Mouse (Mus musculus) heart, embryonic 15.5 days (tissue): ENCODE measurements around the gene Hmgcl. TPM values are rescaled to one million over a fixed set of nuclear protein-coding genes. Genes with fewer than 3 reads are reported as not detected.

ENCODE experiments used
- ATAC-seq: fragments of 200-750 bp; cut with Nextera tagmentation; replicated peaks from 2 replicates; pipeline ENCODE4 v1.8.0; 2017; ENCODE audit warnings: low read depth, moderate TSS enrichment; ENCODE audit not compliant: insufficient number of reproducible peaks, insufficient read depth, low FRiP score
- H3K27ac ChIP-seq: fragments of 300-500 bp; sonication (generic); 2 replicates; pipeline ENCODE4 v1.5.1; 2015; ENCODE audit warnings: mild to moderate bottlenecking, inconsistent platforms
- H3K27me3 ChIP-seq: fragments of 300-500 bp; sonication (generic); 2 replicates; pipeline ENCODE4 v1.6.1; 2015; ENCODE audit warnings: inconsistent platforms
- H3K36me3 ChIP-seq: fragments of 300-500 bp; sonication (generic); 2 replicates; pipeline ENCODE4 v1.6.1; 2015; ENCODE audit warnings: mild to moderate bottlenecking, inconsistent platforms
- H3K4me1 ChIP-seq: fragments of 300-500 bp; sonication (generic); replicated peaks from 2 replicates; pipeline ENCODE4 v1.6.1; 2015; ENCODE audit warnings: inconsistent platforms
- H3K4me2 ChIP-seq: fragments of 300-500 bp; sonication (generic); 2 replicates; pipeline ENCODE4 v1.6.1; 2015; ENCODE audit warnings: inconsistent platforms, mild to moderate bottlenecking, moderate library complexity
- H3K4me3 ChIP-seq: fragments of 300-500 bp; sonication (generic); 2 replicates; pipeline ENCODE4 v1.5.1; 2015; ENCODE audit warnings: mild to moderate bottlenecking, inconsistent platforms
- H3K9ac ChIP-seq: fragments of 300-500 bp; sonication (generic); 2 replicates; pipeline ENCODE4 v1.6.1; 2015; ENCODE audit warnings: mild to moderate bottlenecking, inconsistent platforms
- H3K9me3 ChIP-seq: fragments of 300-500 bp; sonication (generic); replicated peaks from 2 replicates; pipeline ENCODE4 v1.6.1; 2016; ENCODE audit warnings: inconsistent platforms
- WGBS: fragments of 180-500 bp; shearing (Covaris S2); methylation state at CpG from one replicate; pipeline ENCODE4 v1.1.7; 2015; ENCODE audit warnings: mixed read lengths; 5-methylcytosine and 5-hydroxymethylcytosine counted together
- polyA plus RNA-seq: library from polyadenylated mRNA; unstranded; fragments of >200 nt; fragmentation: Nextera tagmentation; extraction: Ambion mirVana; gene quantifications from 2 replicates; pipeline ENCODE4 v1.2.1, GENCODE M21; 2015

Gene Hmgcl
- polyA plus RNA-seq, 1 experiment from 2014 or later = 80.2 TPM

DNA sequence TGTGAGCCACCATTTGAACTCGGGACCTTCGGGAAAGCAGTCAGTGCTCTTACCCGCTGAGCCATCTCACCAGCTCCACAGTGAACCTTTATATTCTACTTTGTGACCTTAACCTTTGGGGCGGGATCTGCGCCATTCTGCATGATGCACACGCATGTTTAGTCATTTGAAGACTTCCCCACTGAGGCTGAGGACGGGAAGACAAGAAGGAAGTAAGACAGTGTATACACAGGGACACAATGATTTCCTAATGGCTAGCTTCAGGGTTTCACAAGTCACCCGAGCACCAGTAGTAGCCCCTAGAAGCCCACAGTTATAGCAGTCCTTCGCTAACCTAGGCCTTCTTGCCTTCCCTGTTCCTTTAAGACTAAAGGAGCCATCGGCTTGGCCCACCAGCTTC lies 542 bp upstream of the Hmgcl start:
- Histone ChIP-seq H3K9ac (peak overlapping the region; percentile 34), H3K4me3 (peak overlapping the region; percentile 75), H3K4me2 (peak overlapping the region; percentile 74), H3K27ac (peak overlapping the region; percentile 70), H3K4me1 (peaks cover 32% of the 10 kb centered on the region), H3K27me3 (no peaks in the 10 kb centered on the region), H3K36me3 (no peaks in the 10 kb centered on the region; the same call in 1 of the 2 replicates), H3K9me3 (no peaks in the 10 kb centered on the region)
- no peak for ATAC-seq
- WGBS = 77% methylated on average over 10 of the region's 10 CpGs

GRCm38 (mm10) chr4:135946659-135947301 lies 532 bp downstream of the Hmgcl start:
- H3K36me3 ChIP-seq = peaks cover 10% of the 10 kb centered on the region
- peaks cover 32% of the 10 kb centered on the region for H3K4me1 ChIP-seq
- peak; percentile 3; the same call in 1 of the 2 replicates for ATAC-seq
- peak overlapping the region; percentile 70 for H3K27ac ChIP-seq
- H3K27me3 ChIP-seq = no peaks in the 10 kb centered on the region
- 1% methylated on average over 28 of the region's 28 CpGs for WGBS
- H3K4me3 ChIP-seq = peak overlapping the region; percentile 75
- no peaks in the 10 kb centered on the region for H3K9me3 ChIP-seq
- peak overlapping the region; percentile 76 for H3K9ac ChIP-seq
- peak overlapping the region; percentile 74 for H3K4me2 ChIP-seq

- Histone ChIP-seq H3K4me1 (peaks cover 31% of the 10 kb centered on the region), H3K27ac (no peak overlapping the region), H3K4me2 (peak overlapping the region; percentile 21; the same call in 1 of the 2 replicates), H3K27me3 (no peaks in the 10 kb centered on the region), H3K9ac (no peak overlapping the region), H3K36me3 (peaks cover 24% of the 10 kb centered on the region), H3K9me3 (no peaks in the 10 kb centered on the region), H3K4me3 (no peak overlapping the region)
- 87% methylated on average over 8 of the region's 8 CpGs for WGBS
- no peak for ATAC-seq
Measured at GRCm38 (mm10) chr4:135948142-135948541, 1.9 kb downstream of the Hmgcl start.

- H3K4me3 ChIP-seq = no peak overlapping the region
- ATAC-seq = no peak
- H3K4me2 ChIP-seq = no peak overlapping the region
- H3K27ac ChIP-seq = peak overlapping the region; percentile 60
- H3K4me1 ChIP-seq = peaks cover 24% of the 10 kb centered on the region
- H3K9ac ChIP-seq = no peak overlapping the region
- WGBS = 75% methylated on average over 10 of the region's 10 CpGs
- H3K36me3 ChIP-seq = peaks cover 26% of the 10 kb centered on the region
- H3K9me3 ChIP-seq = no peaks in the 10 kb centered on the region
- no peaks in the 10 kb centered on the region for H3K27me3 ChIP-seq
Measured at GRCm38 (mm10) chr4:135949475-135949874, 3.2 kb downstream of the Hmgcl start.

- Histone ChIP-seq H3K4me1 (peaks cover 24% of the 10 kb centered on the region), H3K9me3 (no peaks in the 10 kb centered on the region), H3K4me3 (no peak overlapping the region), H3K9ac (no peak overlapping the region), H3K27ac (peak overlapping the region; percentile 60), H3K36me3 (peaks cover 29% of the 10 kb centered on the region), H3K27me3 (no peaks in the 10 kb centered on the region), H3K4me2 (no peak overlapping the region)
- ATAC-seq = no peak
- WGBS = 36% methylated on average over 6 of the region's 6 CpGs
Measured at GRCm38 (mm10) chr4:135949911-135950310, 3.7 kb downstream of the Hmgcl start.

DNA sequence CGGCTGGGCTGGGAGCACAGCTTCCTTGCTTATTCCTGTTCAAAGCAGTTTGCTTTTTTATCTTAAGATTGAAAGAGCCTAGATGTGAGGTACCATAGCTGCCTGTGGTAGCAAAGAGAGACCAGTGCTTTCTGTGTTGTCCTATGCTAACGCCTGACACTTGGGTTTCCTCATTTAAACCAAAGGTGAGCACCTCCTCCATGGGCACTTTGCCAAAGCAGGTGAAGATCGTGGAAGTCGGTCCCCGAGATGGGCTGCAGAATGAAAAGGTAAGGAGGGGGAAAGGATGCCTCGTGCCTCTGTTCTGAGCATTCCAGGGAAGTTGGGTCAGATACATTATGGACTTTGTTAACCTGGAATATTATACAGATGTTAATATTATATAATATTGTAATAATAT lies 4.1 kb downstream of the Hmgcl start:
- peaks cover 34% of the 10 kb centered on the region for H3K36me3 ChIP-seq
- no peak overlapping the region for H3K4me3 ChIP-seq
- H3K4me1 ChIP-seq = peaks cover 24% of the 10 kb centered on the region
- 79% methylated on average over 6 of the region's 6 CpGs for WGBS
- no peak for ATAC-seq
- H3K27me3 ChIP-seq = no peaks in the 10 kb centered on the region
- peak overlapping the region; percentile 60 for H3K27ac ChIP-seq
- H3K9ac ChIP-seq = no peak overlapping the region
- H3K4me2 ChIP-seq = no peak overlapping the region
- H3K9me3 ChIP-seq = no peaks in the 10 kb centered on the region

DNA sequence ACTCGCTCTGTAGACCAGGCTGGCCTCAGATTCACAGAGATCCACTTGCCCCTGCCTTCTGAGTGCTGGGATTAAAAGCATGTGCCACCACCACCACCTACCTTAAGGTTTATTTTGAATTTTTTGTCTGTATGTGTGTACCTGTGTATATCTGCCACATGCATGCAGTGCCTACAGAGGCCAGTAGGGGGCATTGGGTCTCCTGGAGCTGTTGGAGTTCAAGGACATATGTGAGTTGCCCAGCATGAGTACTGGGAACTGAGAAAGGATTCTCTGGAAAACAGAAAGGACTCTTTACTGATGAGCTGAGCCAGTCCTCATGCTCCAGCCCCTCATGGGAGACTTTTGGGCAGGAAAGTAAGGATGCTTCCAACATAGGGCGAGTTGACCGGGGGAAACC lies 5.3 kb downstream of the Hmgcl start:
- H3K4me1 ChIP-seq = peaks cover 18% of the 10 kb centered on the region
- H3K27me3 ChIP-seq = no peaks in the 10 kb centered on the region
- no peak overlapping the region for H3K27ac ChIP-seq
- no peak for ATAC-seq
- 93% methylated on average over 3 of the region's 3 CpGs for WGBS
- H3K4me2 ChIP-seq = no peak overlapping the region
- no peak overlapping the region for H3K9ac ChIP-seq
- no peaks in the 10 kb centered on the region for H3K9me3 ChIP-seq
- H3K4me3 ChIP-seq = no peak overlapping the region
- peaks cover 42% of the 10 kb centered on the region for H3K36me3 ChIP-seq

DNA sequence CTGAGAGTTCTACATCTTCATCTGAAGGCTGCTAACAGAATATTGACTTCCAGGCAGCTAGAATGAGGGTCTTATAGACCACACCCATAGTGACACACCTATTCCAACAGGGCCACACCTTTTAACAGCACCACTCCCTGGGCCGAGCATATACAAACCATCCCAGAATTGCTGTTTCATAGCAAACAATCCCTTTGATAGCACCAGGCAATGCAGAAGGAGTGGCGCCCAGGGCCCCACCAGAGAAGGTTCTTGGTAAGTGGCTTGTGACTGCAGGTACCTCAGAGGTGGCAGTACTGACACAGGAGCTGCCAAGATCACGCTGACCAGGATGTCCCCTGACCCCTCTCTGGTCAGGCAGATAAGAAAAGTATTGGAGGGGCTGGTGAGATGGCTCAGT lies 6.9 kb downstream of the Hmgcl start:
- peaks cover 9% of the 10 kb centered on the region for H3K4me1 ChIP-seq
- H3K9ac ChIP-seq = no peak overlapping the region
- H3K27me3 ChIP-seq = no peaks in the 10 kb centered on the region
- no peak for ATAC-seq
- H3K4me2 ChIP-seq = no peak overlapping the region
- WGBS = 83% methylated on average over 3 of the region's 3 CpGs
- H3K27ac ChIP-seq = no peak overlapping the region
- peaks cover 55% of the 10 kb centered on the region for H3K36me3 ChIP-seq
- H3K4me3 ChIP-seq = no peak overlapping the region
- no peaks in the 10 kb centered on the region for H3K9me3 ChIP-seq

DNA sequence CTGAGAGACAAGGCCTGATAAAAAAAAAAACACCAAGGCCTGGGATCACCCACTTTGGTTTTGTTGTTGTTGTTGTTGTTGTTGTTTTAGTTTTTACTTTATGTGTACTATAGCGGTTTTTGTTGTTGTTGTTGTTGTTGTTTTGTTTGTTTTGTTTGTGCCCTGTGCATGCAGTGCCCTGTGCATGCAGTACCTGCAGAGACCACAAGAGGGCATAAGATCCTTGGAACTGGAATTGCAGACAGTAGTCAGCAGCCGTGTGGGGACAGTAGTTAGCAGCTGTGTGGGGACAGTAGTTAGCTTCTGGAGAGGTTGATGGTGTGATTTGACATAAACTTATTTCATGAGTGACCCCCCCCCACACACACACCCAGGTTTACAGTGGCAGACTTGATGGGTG lies 8.0 kb downstream of the Hmgcl start:
- no peak overlapping the region for H3K4me3 ChIP-seq
- no peak for ATAC-seq
- no peak overlapping the region for H3K4me2 ChIP-seq
- no peaks in the 10 kb centered on the region for H3K27me3 ChIP-seq
- no peaks in the 10 kb centered on the region for H3K9me3 ChIP-seq
- no peak overlapping the region for H3K27ac ChIP-seq
- whole genome bisulfite sequencing = 15% methylated on average over 2 of the region's 2 CpGs
- peaks cover 59% of the 10 kb centered on the region for H3K36me3 ChIP-seq
- peaks cover 8% of the 10 kb centered on the region for H3K4me1 ChIP-seq
- H3K9ac ChIP-seq = no peak overlapping the region

GRCm38 (mm10) chr4:135955886-135956285 lies 9.6 kb downstream of the Hmgcl start:
- H3K4me1 ChIP-seq = no peaks in the 10 kb centered on the region
- H3K4me2 ChIP-seq = no peak overlapping the region
- no peak overlapping the region for H3K27ac ChIP-seq
- no peak overlapping the region for H3K4me3 ChIP-seq
- H3K27me3 ChIP-seq = no peaks in the 10 kb centered on the region
- H3K9ac ChIP-seq = no peak overlapping the region
- no peaks in the 10 kb centered on the region for H3K9me3 ChIP-seq
- H3K36me3 ChIP-seq = peaks cover 62% of the 10 kb centered on the region
- WGBS = 85% methylated on average over 9 of the region's 9 CpGs
- no peak for ATAC-seq

DNA sequence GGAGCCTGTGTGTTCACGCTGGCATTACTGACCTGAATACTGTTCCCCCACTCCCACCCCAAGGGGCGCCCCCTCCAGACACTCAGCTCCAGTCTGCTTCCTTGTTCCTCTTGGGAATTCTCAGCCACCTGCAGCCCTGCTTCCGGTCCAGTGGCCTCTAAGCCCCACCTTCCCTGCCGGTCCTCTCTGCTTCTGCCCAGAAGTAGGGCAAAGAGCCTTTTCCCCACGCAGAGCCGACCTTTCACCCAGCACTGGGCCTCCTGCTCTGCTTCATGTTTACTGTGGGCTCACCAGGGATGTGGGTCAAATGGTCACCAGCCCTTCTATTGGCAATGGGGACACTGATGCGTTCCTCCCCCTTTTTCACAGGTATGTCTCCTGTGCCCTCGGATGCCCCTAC lies 12.1 kb downstream of the Hmgcl start:
- Histone ChIP-seq H3K36me3 (peaks cover 44% of the 10 kb centered on the region), H3K4me2 (no peak overlapping the region), H3K27ac (no peak overlapping the region), H3K27me3 (no peaks in the 10 kb centered on the region), H3K4me3 (no peak overlapping the region), H3K9ac (no peak overlapping the region), H3K9me3 (no peaks in the 10 kb centered on the region), H3K4me1 (peaks cover 6% of the 10 kb centered on the region; the same call in 1 of the 2 replicates)
- ATAC-seq = no peak
- WGBS = 66% methylated on average over 8 of the region's 8 CpGs

- WGBS = 17% methylated on average over 5 of the region's 5 CpGs
- no peak overlapping the region for H3K4me2 ChIP-seq
- no peak overlapping the region for H3K9ac ChIP-seq
- no peak overlapping the region for H3K27ac ChIP-seq
- H3K4me1 ChIP-seq = peaks cover 21% of the 10 kb centered on the region
- no peak overlapping the region for H3K4me3 ChIP-seq
- no peaks in the 10 kb centered on the region for H3K9me3 ChIP-seq
- no peaks in the 10 kb centered on the region for H3K27me3 ChIP-seq
- 0 out of 2 replicates have a peak, but pooled peaks have one; percentile 8 for ATAC-seq
- H3K36me3 ChIP-seq = peaks cover 33% of the 10 kb centered on the region
Measured at GRCm38 (mm10) chr4:135960717-135961116, 14.5 kb downstream of the Hmgcl start.
